Mouse (Mus musculus) right cerebral cortex, postnatal 36 days (tissue): ENCODE measurements around the gene Kcnip1.

Experiments used
- DNase-seq, 2 experiments: peaks; one replicate each; pipeline ENCODE4 v3.0.0; 2022; ENCODE audit warnings: low spot score in 2 of 2, mixed read lengths in 1 of 2

Kcnip1 gene

GRCm38 (mm10) chr11:33670105-33670965 is 322.6 kb downstream of the Kcnip1 start:
- DNase-seq = no peak

- DNase-seq = no peak
These were observed 324.6 kb downstream of the Kcnip1 start for GRCm38 (mm10) chr11:33668376-33668775.

GRCm38 (mm10) chr11:33663599-33663998 is 329.4 kb downstream of the Kcnip1 start:
- no peak for DNase-seq

- no peak for DNase-seq
These were observed 332.7 kb downstream of the Kcnip1 start for GRCm38 (mm10) chr11:33660016-33660913.

GRCm38 (mm10) chr11:33655861-33656593 is 336.9 kb downstream of the Kcnip1 start:
- DNase-seq = no peak

- DNase-seq = no peak
These were observed 337.7 kb downstream of the Kcnip1 start for GRCm38 (mm10) chr11:33655221-33655620.

- no peak for DNase-seq
These were observed 338.5 kb downstream of the Kcnip1 start for GRCm38 (mm10) chr11:33654485-33654884.

GRCm38 (mm10) chr11:33649358-33649757 is 343.6 kb downstream of the Kcnip1 start:
- DNase-seq = no peak

GRCm38 (mm10) chr11:33637107-33637506 is 355.8 kb downstream of the Kcnip1 start:
- DNase-seq = no peak

GRCm38 (mm10) chr11:33627136-33627742 is 365.7 kb downstream of the Kcnip1 start:
- DNase-seq = peak in 1 of 2 experiments; percentile 47

- DNase-seq = peak; percentile 53 to 58
These were observed 378.7 kb downstream of the Kcnip1 start for GRCm38 (mm10) chr11:33614218-33614617.

- no peak for DNase-seq
These were observed 385.2 kb downstream of the Kcnip1 start for GRCm38 (mm10) chr11:33607784-33608183.

- DNase-seq = no peak
These were observed 389.8 kb downstream of the Kcnip1 start for GRCm38 (mm10) chr11:33603174-33603573.

GRCm38 (mm10) chr11:33598986-33599385 is 394.0 kb downstream of the Kcnip1 start, which contains the start of gene D130052B06Rik:
D130052B06Rik (plus strand) TSS chr11:33599302.
- DNase-seq = no peak

GRCm38 (mm10) chr11:33596655-33597054 is 396.3 kb downstream of the Kcnip1 start:
- no peak for DNase-seq

GRCm38 (mm10) chr11:33592826-33593225 is 400.1 kb downstream of the Kcnip1 start:
- DNase-seq = no peak

GRCm38 (mm10) chr11:33590771-33591170 is 402.2 kb downstream of the Kcnip1 start:
- DNase-seq = no peak

GRCm38 (mm10) chr11:33586614-33587013 is 406.3 kb downstream of the Kcnip1 start:
- DNase-seq = no peak

- DNase-seq = no peak
These were observed 413.3 kb downstream of the Kcnip1 start for GRCm38 (mm10) chr11:33579621-33580020.
